Mouse (Mus musculus) hindbrain, embryonic 14.5 days (tissue): ENCODE results near the gene Dgkd. TPM values are rescaled to one million over a fixed set of nuclear protein-coding genes. Genes with fewer than 3 reads are reported as not detected.

Experiments used
- ATAC-seq: fragments of 200-750 bp; cut with Nextera tagmentation; 2 replicates; pipeline ENCODE4 v1.8.0; 2017; ENCODE audit warnings: moderate number of reproducible peaks, mild to moderate bottlenecking, moderate TSS enrichment, moderate library complexity; ENCODE audit not compliant: low FRiP score
- DNase-seq: peaks from one replicate; pipeline ENCODE4 v3.0.0-alpha.2; 2015; ENCODE audit warnings: low spot score
- H3K27ac ChIP-seq: fragments of 300-500 bp; sonication (generic); 2 replicates; pipeline ENCODE4 v1.5.1; 2014; ENCODE audit warnings: mild to moderate bottlenecking, moderate library complexity
- H3K27me3 ChIP-seq: fragments of 300-500 bp; sonication (generic); 2 replicates; pipeline ENCODE4 v1.6.1; 2014; ENCODE audit warnings: mild to moderate bottlenecking, low read length, mixed read lengths; ENCODE audit not compliant: control insufficient read depth, insufficient read depth
- H3K36me3 ChIP-seq: fragments of 300-500 bp; sonication (generic); replicated peaks from 2 replicates; pipeline ENCODE4 v1.6.1; 2014; ENCODE audit not compliant: control insufficient read depth, insufficient read depth
- H3K4me1 ChIP-seq: fragments of 300-500 bp; sonication (generic); replicated peaks from 2 replicates; pipeline ENCODE4 v1.6.1; 2014; ENCODE audit warnings: antibody characterized with exemption, low read length, mixed read lengths; ENCODE audit not compliant: control insufficient read depth, insufficient read depth
- H3K4me2 ChIP-seq: fragments of 300-500 bp; sonication (generic); replicated peaks from 2 replicates; pipeline ENCODE4 v1.6.1; 2014; ENCODE audit warnings: mild to moderate bottlenecking, moderate library complexity
- H3K4me3 ChIP-seq: fragments of 300-500 bp; sonication (generic); replicated peaks from 2 replicates; pipeline ENCODE4 v1.5.1; 2014; ENCODE audit warnings: mild to moderate bottlenecking, low read length
- H3K9ac ChIP-seq: fragments of 300-500 bp; sonication (generic); 2 replicates; pipeline ENCODE4 v1.6.1; 2014
- H3K9me3 ChIP-seq: fragments of 300-500 bp; sonication (generic); 2 replicates; pipeline ENCODE4 v1.6.1; 2016; ENCODE audit warnings: low read length; ENCODE audit not compliant: control insufficient read depth
- WGBS: fragments of 180-500 bp; shearing (Covaris S2); extraction: QIAGEN DNeasy Blood & Tissue Kit; methylation state at CpG from one replicate; pipeline ENCODE4 v1.1.7; 2014; 5-methylcytosine and 5-hydroxymethylcytosine counted together
- polyA plus RNA-seq: library from polyadenylated mRNA; unstranded; fragments of >200 nt; fragmentation: Nextera tagmentation; extraction: Ambion mirVana; gene quantifications from 2 replicates; pipeline ENCODE4 v1.2.1, GENCODE M21; 2014

Dgkd gene
- polyA plus RNA-seq, 1 experiment from 2014 or later = 50.8 TPM

- no peaks in the 10 kb centered on the region for H3K4me1 ChIP-seq
- no peaks in the 10 kb centered on the region for H3K27me3 ChIP-seq
- no peak overlapping the region for H3K9ac ChIP-seq
- 98% methylated on average over 4 of the region's 4 CpGs for WGBS
- no peak overlapping the region for H3K4me3 ChIP-seq
- H3K4me2 ChIP-seq = no peak overlapping the region
- no peak overlapping the region for H3K27ac ChIP-seq
- no peaks in the 10 kb centered on the region for H3K9me3 ChIP-seq
- ATAC-seq (no peak), DNase-seq (no peak)
- H3K36me3 ChIP-seq = no peaks in the 10 kb centered on the region; the same call in 1 of the 2 replicates
These were observed 38.5 kb downstream of the Dgkd start for GRCm38 (mm10) chr1:87891634-87892033.

GRCm38 (mm10) chr1:87892499-87892898 lies 39.4 kb downstream of the Dgkd start:
- 49% methylated on average over 2 of the region's 2 CpGs for WGBS
- H3K36me3 ChIP-seq = no peaks in the 10 kb centered on the region; the same call in 1 of the 2 replicates

GRCm38 (mm10) chr1:87893414-87893813 lies 40.3 kb downstream of the Dgkd start:
- DNase-seq (no peak), ATAC-seq (no peak)
- 92% methylated on average over 4 of the region's 4 CpGs for WGBS
- no peaks in the 10 kb centered on the region for H3K9me3 ChIP-seq
- H3K27ac ChIP-seq = no peak overlapping the region
- no peak overlapping the region for H3K9ac ChIP-seq
- H3K4me1 ChIP-seq = no peaks in the 10 kb centered on the region
- no peak overlapping the region for H3K4me2 ChIP-seq
- no peaks in the 10 kb centered on the region; the same call in 1 of the 2 replicates for H3K36me3 ChIP-seq
- H3K27me3 ChIP-seq = no peaks in the 10 kb centered on the region
- H3K4me3 ChIP-seq = no peak overlapping the region

More at GRCm38 (mm10) chr1:87892499-87892898, 39.4 kb downstream of the Dgkd start:
- Histone ChIP-seq H3K9ac (no peak overlapping the region), H3K9me3 (no peaks in the 10 kb centered on the region), H3K4me3 (no peak overlapping the region), H3K4me2 (no peak overlapping the region), H3K27ac (no peak overlapping the region), H3K4me1 (no peaks in the 10 kb centered on the region), H3K27me3 (no peaks in the 10 kb centered on the region)
- ATAC-seq (no peak), DNase-seq (no peak)

GRCm38 (mm10) chr1:87896921-87897320 lies 43.8 kb downstream of the Dgkd start:
- Histone ChIP-seq H3K36me3 (no peaks in the 10 kb centered on the region; the same call in 1 of the 2 replicates), H3K4me2 (no peak overlapping the region), H3K9ac (no peak overlapping the region), H3K4me3 (no peak overlapping the region), H3K27ac (no peak overlapping the region), H3K27me3 (no peaks in the 10 kb centered on the region), H3K9me3 (no peaks in the 10 kb centered on the region), H3K4me1 (no peaks in the 10 kb centered on the region)
- DNase-seq = no peak
- ATAC-seq = no peak
- 86% methylated on average over 2 of the region's 2 CpGs for WGBS

- Histone ChIP-seq H3K9me3 (no peaks in the 10 kb centered on the region), H3K4me3 (no peak overlapping the region), H3K9ac (no peak overlapping the region), H3K4me1 (no peaks in the 10 kb centered on the region), H3K27me3 (no peaks in the 10 kb centered on the region), H3K27ac (no peak overlapping the region), H3K36me3 (no peaks in the 10 kb centered on the region; the same call in 1 of the 2 replicates), H3K4me2 (no peak overlapping the region)
- 93% methylated on average over 2 of the region's 2 CpGs for WGBS
- no peak for DNase-seq
- ATAC-seq = no peak
These were observed 46.6 kb downstream of the Dgkd start for GRCm38 (mm10) chr1:87899701-87900100.

- H3K27me3 ChIP-seq = no peaks in the 10 kb centered on the region
- no peak for ATAC-seq
- no peaks in the 10 kb centered on the region for H3K4me1 ChIP-seq
- no peak overlapping the region for H3K27ac ChIP-seq
- no peak for DNase-seq
- no peak overlapping the region for H3K9ac ChIP-seq
- no peaks in the 10 kb centered on the region; the same call in 1 of the 2 replicates for H3K36me3 ChIP-seq
- WGBS = 91% methylated on average over 6 of the region's 6 CpGs
- no peak overlapping the region for H3K4me3 ChIP-seq
- no peak overlapping the region for H3K4me2 ChIP-seq
- H3K9me3 ChIP-seq = no peaks in the 10 kb centered on the region
These were observed 47.9 kb downstream of the Dgkd start for GRCm38 (mm10) chr1:87900979-87901378.

- no peak overlapping the region for H3K27ac ChIP-seq
- H3K27me3 ChIP-seq = no peaks in the 10 kb centered on the region
- H3K9me3 ChIP-seq = no peaks in the 10 kb centered on the region
- DNase-seq = no peak
- H3K9ac ChIP-seq = no peak overlapping the region
- ATAC-seq = no peak
- H3K36me3 ChIP-seq = no peaks in the 10 kb centered on the region
- no peak overlapping the region for H3K4me2 ChIP-seq
- H3K4me3 ChIP-seq = no peak overlapping the region
- no peaks in the 10 kb centered on the region for H3K4me1 ChIP-seq
These were observed 49.1 kb downstream of the Dgkd start for GRCm38 (mm10) chr1:87902186-87902585.

GRCm38 (mm10) chr1:87906361-87906956 lies 53.4 kb downstream of the Dgkd start:
- no peaks in the 10 kb centered on the region for H3K27me3 ChIP-seq
- no peaks in the 10 kb centered on the region for H3K9me3 ChIP-seq
- H3K4me3 ChIP-seq = no peak overlapping the region
- ATAC-seq = no peak
- 92% methylated on average over 5 of the region's 5 CpGs for WGBS
- H3K4me2 ChIP-seq = no peak overlapping the region
- H3K9ac ChIP-seq = no peak overlapping the region
- DNase-seq = no peak
- no peaks in the 10 kb centered on the region; the same call in 1 of the 2 replicates for H3K36me3 ChIP-seq
- H3K4me1 ChIP-seq = no peaks in the 10 kb centered on the region
- H3K27ac ChIP-seq = no peak overlapping the region

- Histone ChIP-seq H3K9me3 (no peaks in the 10 kb centered on the region), H3K27me3 (no peaks in the 10 kb centered on the region)
- DNase-seq = no peak
These were observed 54.9 kb downstream of the Dgkd start for GRCm38 (mm10) chr1:87908006-87908405.

GRCm38 (mm10) chr1:87908736-87909135 lies 55.6 kb downstream of the Dgkd start:
- ATAC-seq = no peak
- DNase-seq = no peak
- Histone ChIP-seq H3K9ac (no peak overlapping the region), H3K27me3 (no peaks in the 10 kb centered on the region), H3K4me2 (no peak overlapping the region), H3K9me3 (no peaks in the 10 kb centered on the region), H3K4me1 (no peaks in the 10 kb centered on the region), H3K36me3 (no peaks in the 10 kb centered on the region; the same call in 1 of the 2 replicates), H3K27ac (no peak overlapping the region), H3K4me3 (no peak overlapping the region)
- WGBS = 89% methylated on average over 3 of the region's 3 CpGs

More at GRCm38 (mm10) chr1:87908006-87908405, 54.9 kb downstream of the Dgkd start:
- H3K4me2 ChIP-seq = no peak overlapping the region
- no peak overlapping the region for H3K9ac ChIP-seq
- WGBS = 100% methylated on average over 2 of the region's 2 CpGs
- H3K4me3 ChIP-seq = no peak overlapping the region
- no peaks in the 10 kb centered on the region for H3K4me1 ChIP-seq
- no peak for ATAC-seq
- no peaks in the 10 kb centered on the region; the same call in 1 of the 2 replicates for H3K36me3 ChIP-seq
- H3K27ac ChIP-seq = no peak overlapping the region
